22 mouse cellular contexts compared by ENCODE assay signal in genomic region chr17:6018348-6018747, GRCm38 (mm10).
A peak's percentile ranks its signal among the peaks of the same experiment; 100 is the strongest.
DNase-seq lines count a peak whose midpoint lies in the region; ATAC-seq and TF ChIP-seq lines count a peak whose summit lies in the region.
"Had no signal": no experiment of that assay in that cellular context is flagged by ENCODE, and none has a peak within 500 bp of the region (broad histone marks: within the 10 kb centered on the region; RNA-seq: fewer than 3 reads in every experiment).

No protein-coding gene starts in this region.

- no peaks in the 10 kb centered on the region for H3K79me2 ChIP-seq in liver, adult 2 months (ENCODE audit: control insufficient read depth, insufficient read depth, low read length)

- DNase-seq in liver, adult 2 months (ENCODE audit: extremely low read depth, low read depth, low spot score), result peak; percentile 70
- DNase-seq in spleen, adult 12 weeks (ENCODE audit: low spot score), result no peak
- DNase-seq in hindbrain, embryonic 10.5 days (ENCODE audit: low spot score), result no peak
- DNase-seq in testis, postnatal 10 days (ENCODE audit: low spot score), result no peak
- DNase-seq: adrenal gland, postnatal 14 days; cerebellum, adult 8-10 months; gastrocnemius, postnatal 14 days; heart, adult 11 months; heart, postnatal 10 days; layer of hippocampus, postnatal 36 days; lung, postnatal 36 days; right cerebral cortex, postnatal 14 days had no signal

- H3K9me3 ChIP-seq in kidney, embryonic 16.5 days (ENCODE audit: low read length), result no peaks in the 10 kb centered on the region
- H3K9me3 ChIP-seq in kidney, embryonic 14.5 days (ENCODE audit: control insufficient read depth, low read length), result no peaks in the 10 kb centered on the region
- H3K9me3 ChIP-seq in liver, embryonic 16.5 days (replicated peaks; ENCODE audit: control insufficient read depth, low read length), result no peaks in the 10 kb centered on the region
- H3K9me3 ChIP-seq in hindbrain, embryonic 10.5 days, result no peaks in the 10 kb centered on the region
- H3K9me3 ChIP-seq: forebrain, embryonic 13.5 days; heart, embryonic 12.5 days; limb, embryonic 12.5 days; lung, embryonic 15.5 days; megakaryocyte, embryonic 14.5 days; midbrain, embryonic 13.5 days had no signal

- peak; percentile 16; the same call in 1 of the 2 replicates for ATAC-seq in kidney, embryonic 16.5 days (ENCODE audit: low FRiP score, low TSS enrichment)
- ATAC-seq in kidney, embryonic 14.5 days (ENCODE audit: low FRiP score, low TSS enrichment), result no peak
- peak; percentile 85 for ATAC-seq in liver, embryonic 16.5 days (ENCODE audit: low read depth)
- ATAC-seq: CD4-positive, CD25-positive, alpha-beta regulatory T cell, adult 4 months; forebrain, embryonic 13.5 days; midbrain, embryonic 13.5 days had no signal

- H3K4me2 ChIP-seq in kidney, embryonic 16.5 days (replicated peaks; ENCODE audit: low read depth, low read length), result no peak overlapping the region
- H3K4me2 ChIP-seq in kidney, embryonic 14.5 days (replicated peaks; ENCODE audit: low read depth, low read length), result no peak overlapping the region
- no peak overlapping the region for H3K4me2 ChIP-seq in liver, embryonic 16.5 days (ENCODE audit: low read depth, low read length)
- H3K4me2 ChIP-seq: forebrain, embryonic 13.5 days; heart, embryonic 12.5 days; limb, embryonic 12.5 days; lung, embryonic 15.5 days; midbrain, embryonic 13.5 days had no signal

- H3K4me1 ChIP-seq in kidney, embryonic 16.5 days (ENCODE audit: insufficient read depth, low read length), result peaks cover 5% of the 10 kb centered on the region; the same call in 1 of the 2 replicates
- H3K4me1 ChIP-seq in kidney, embryonic 14.5 days (ENCODE audit: control insufficient read depth, insufficient read depth, low read length), result no peaks in the 10 kb centered on the region
- H3K4me1 ChIP-seq in liver, adult 2 months (ENCODE audit: control insufficient read depth, insufficient read depth, low read length), result peaks cover 5% of the 10 kb centered on the region; the same call in 1 of the 2 replicates
- H3K4me1 ChIP-seq in liver, embryonic 16.5 days (ENCODE audit: control insufficient read depth, low read depth, low read length), result peaks cover 12% of the 10 kb centered on the region
- H3K4me1 ChIP-seq in hindbrain, embryonic 10.5 days (replicated peaks), result peaks cover 8% of the 10 kb centered on the region
- H3K4me1 ChIP-seq: forebrain, embryonic 13.5 days; midbrain, embryonic 13.5 days had no signal

- H3K9ac ChIP-seq in kidney, embryonic 16.5 days (replicated peaks; ENCODE audit: low read length), result no peak overlapping the region
- no peak overlapping the region for H3K9ac ChIP-seq in kidney, embryonic 14.5 days (ENCODE audit: low read depth, low read length)
- H3K9ac ChIP-seq in liver, adult 2 months (ENCODE audit: low read depth, low read length), result no peak overlapping the region
- H3K9ac ChIP-seq in liver, embryonic 16.5 days (ENCODE audit: low read depth, low read length), result no peak overlapping the region
- H3K9ac ChIP-seq: forebrain, embryonic 13.5 days; heart, embryonic 12.5 days; limb, embryonic 12.5 days; lung, embryonic 15.5 days; midbrain, embryonic 13.5 days had no signal

- H3K27me3 ChIP-seq in kidney, embryonic 16.5 days (ENCODE audit: insufficient read depth, low read length), result no peaks in the 10 kb centered on the region
- no peaks in the 10 kb centered on the region for H3K27me3 ChIP-seq in kidney, embryonic 14.5 days (ENCODE audit: control insufficient read depth, insufficient read depth, low read length)
- H3K27me3 ChIP-seq in liver, adult 2 months (ENCODE audit: control insufficient read depth, insufficient read depth, low read length), result no peaks in the 10 kb centered on the region
- no peaks in the 10 kb centered on the region for H3K27me3 ChIP-seq in liver, embryonic 16.5 days (ENCODE audit: control insufficient read depth, insufficient read depth, low read depth, low read length)
- H3K27me3 ChIP-seq in hindbrain, embryonic 10.5 days (ENCODE audit: insufficient read depth, poor library complexity, severe bottlenecking), result no peaks in the 10 kb centered on the region
- H3K27me3 ChIP-seq: forebrain, embryonic 13.5 days; heart, embryonic 12.5 days; limb, embryonic 12.5 days; lung, embryonic 15.5 days; megakaryocyte, embryonic 14.5 days; midbrain, embryonic 13.5 days had no signal

- TF ChIP-seq POLR2A in liver, adult 2 months (IDR thresholded peaks at IDR 0.05; ENCODE audit: extremely low read depth, insufficient read depth, low read length), result no peak

- no peak overlapping the region for H3K4me3 ChIP-seq in kidney, embryonic 16.5 days (ENCODE audit: low read length)
- H3K4me3 ChIP-seq in kidney, embryonic 14.5 days (ENCODE audit: low read length), result no peak overlapping the region
- no peak overlapping the region for H3K4me3 ChIP-seq in liver, adult 2 months (ENCODE audit: insufficient read depth, low read depth, low read length)
- H3K4me3 ChIP-seq in liver, embryonic 16.5 days (ENCODE audit: low read depth, low read length), result no peak overlapping the region
- no peak overlapping the region for H3K4me3 ChIP-seq in hindbrain, embryonic 10.5 days
- H3K4me3 ChIP-seq: forebrain, embryonic 13.5 days; heart, embryonic 12.5 days; limb, embryonic 12.5 days; lung, embryonic 15.5 days; megakaryocyte, embryonic 14.5 days; midbrain, embryonic 13.5 days had no signal

- WGBS in kidney, embryonic 16.5 days, result 73% methylated on average over 4 of the region's 4 CpGs
- WGBS in kidney, embryonic 14.5 days, result 79% methylated on average over 4 of the region's 4 CpGs
- 29% methylated on average over 4 of the region's 4 CpGs for WGBS in liver, adult 2 months
- 47% methylated on average over 4 of the region's 4 CpGs for WGBS in liver, embryonic 16.5 days (ENCODE audit: insufficient replicate concordance)
- 81% methylated on average over 4 of the region's 4 CpGs for WGBS in hindbrain, embryonic 10.5 days

- H3K27ac ChIP-seq in kidney, embryonic 16.5 days (ENCODE audit: low read length), result no peak overlapping the region
- H3K27ac ChIP-seq in kidney, embryonic 14.5 days (ENCODE audit: low read depth, low read length), result no peak overlapping the region
- H3K27ac ChIP-seq in liver, adult 2 months (replicated peaks; ENCODE audit: insufficient read depth, low read depth, low read length), result no peak overlapping the region
- H3K27ac ChIP-seq in liver, embryonic 16.5 days (ENCODE audit: low read length), result peak overlapping the region; percentile 53
- no peak overlapping the region for H3K27ac ChIP-seq in hindbrain, embryonic 10.5 days
- H3K27ac ChIP-seq: forebrain, embryonic 13.5 days; limb, embryonic 12.5 days; lung, embryonic 15.5 days; midbrain, embryonic 13.5 days had no signal

- 0 out of 2 replicates have a peak, but pooled peaks cover 5% of the 10 kb centered on the region for H3K36me3 ChIP-seq in kidney, embryonic 16.5 days (ENCODE audit: insufficient read depth, low read length)
- H3K36me3 ChIP-seq in kidney, embryonic 14.5 days (ENCODE audit: control insufficient read depth, insufficient read depth, low read length), result no peaks in the 10 kb centered on the region
- no peaks in the 10 kb centered on the region for H3K36me3 ChIP-seq in liver, adult 2 months (ENCODE audit: control insufficient read depth, insufficient read depth, low read length)
- H3K36me3 ChIP-seq in liver, embryonic 16.5 days (ENCODE audit: control insufficient read depth, insufficient read depth), result no peaks in the 10 kb centered on the region
- H3K36me3 ChIP-seq in hindbrain, embryonic 10.5 days, result no peaks in the 10 kb centered on the region
- H3K36me3 ChIP-seq: limb, embryonic 12.5 days; lung, embryonic 15.5 days; midbrain, embryonic 13.5 days had no signal

- no peak for TF ChIP-seq CTCF in liver, adult 2 months (IDR thresholded peaks at IDR 0.05; ENCODE audit: low read depth, low read length)
